Mouse (Mus musculus): ENCODE measurements around the gene Dclre1a. TPM values are rescaled to one million over a fixed set of nuclear protein-coding genes. Genes with fewer than 3 reads are reported as not detected.
"Not testable (repeated sequence)": the region's sequence is repeated elsewhere in the genome, so short reads cannot be mapped to it uniquely, and the experiment has no call there.

Gene Dclre1a
- polyA plus RNA-seq, 1 experiment: 8.4 TPM

DNA sequence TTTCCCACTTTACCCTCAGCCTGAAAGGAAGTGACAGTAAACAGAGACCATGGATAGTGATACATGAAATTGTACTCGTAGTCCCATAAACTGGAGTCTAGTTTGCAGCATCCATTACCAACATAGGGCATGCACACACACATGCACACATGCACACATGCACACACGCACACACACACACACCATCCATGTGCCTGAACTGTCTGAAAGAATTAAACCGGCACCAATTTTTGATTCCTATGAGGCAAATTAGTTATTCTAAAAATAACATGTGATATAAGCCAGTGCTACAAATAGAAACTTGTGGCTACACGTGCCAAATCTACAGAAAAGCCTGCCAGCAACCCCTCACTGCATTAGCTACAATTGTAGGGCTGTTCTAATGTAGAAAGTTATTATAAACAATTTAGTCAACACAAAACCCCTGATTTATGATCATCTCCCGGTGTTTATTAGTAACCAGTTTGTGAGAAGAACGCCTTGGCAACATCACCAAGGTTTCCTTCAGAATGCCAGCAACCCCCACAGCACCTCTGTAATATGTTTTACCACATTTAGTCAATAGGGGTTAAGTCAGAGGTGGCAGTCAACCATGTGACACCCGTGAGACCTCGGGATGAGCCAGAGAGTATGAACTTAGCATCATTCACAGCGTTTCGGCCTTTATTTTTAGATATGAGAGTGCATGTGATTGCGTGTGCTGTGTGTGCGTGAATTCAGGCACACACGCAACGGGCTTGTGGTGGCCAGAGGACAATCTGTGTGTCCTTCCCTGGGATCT is 14.5 kb downstream of the Dclre1a start:
- 0 out of 2 replicates have a peak, but pooled peaks cover 2% of the 10 kb centered on the region for H3K4me1 ChIP-seq (ENCODE audit: control insufficient read depth, insufficient read depth, low read length)
- no peak overlapping the region for H3K4me3 ChIP-seq (replicated peaks; ENCODE audit: insufficient read depth, low read depth, low read length)
- no peaks in the 10 kb centered on the region for H3K27me3 ChIP-seq (ENCODE audit: control insufficient read depth, insufficient read depth, low read length)
- WGBS: 74% methylated on average over 14 of the region's 14 CpGs
- no peak for DNase-seq
- no peak overlapping the region for H3K27ac ChIP-seq (ENCODE audit: insufficient read depth, low read length)
- TF ChIP-seq POLR2A (IDR thresholded peaks at IDR 0.05; ENCODE audit: borderline replicate concordance, insufficient read depth, low read length) (no peak), CTCF (IDR thresholded peaks at IDR 0.05; ENCODE audit: borderline replicate concordance, insufficient read depth, low read depth, low read length) (no peak)

DNA sequence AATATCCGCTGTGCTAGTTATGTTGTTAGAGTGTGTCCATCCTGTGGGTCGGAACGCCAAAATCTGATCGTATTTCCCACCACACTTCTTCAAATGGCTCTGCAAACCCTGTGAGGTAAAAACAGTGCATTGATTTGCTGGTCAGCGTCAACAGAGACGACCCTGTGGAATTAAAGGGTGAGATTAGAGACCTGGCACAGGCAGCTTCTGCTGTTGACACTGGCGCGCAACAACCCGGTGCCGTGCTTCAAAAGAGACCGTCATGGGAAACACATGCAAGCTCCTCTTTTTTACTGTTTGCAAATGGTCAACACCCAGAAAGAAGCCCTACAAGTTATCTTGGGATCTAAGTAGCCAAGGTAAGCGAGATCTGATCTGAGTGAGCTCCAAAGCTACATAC is 16.8 kb downstream of the Dclre1a start:
- DNase-seq: no peak
- Histone ChIP-seq H3K27ac (ENCODE audit: insufficient read depth, low read length) (no peak overlapping the region), H3K27me3 (ENCODE audit: control insufficient read depth, insufficient read depth, low read length) (no peaks in the 10 kb centered on the region), H3K4me1 (ENCODE audit: control insufficient read depth, insufficient read depth, low read length) (0 out of 2 replicates have a peak, but pooled peaks cover 2% of the 10 kb centered on the region), H3K4me3 (replicated peaks; ENCODE audit: insufficient read depth, low read depth, low read length) (no peak overlapping the region)
- TF ChIP-seq POLR2A (IDR thresholded peaks at IDR 0.05; ENCODE audit: borderline replicate concordance, insufficient read depth, low read length) (no peak), CTCF (IDR thresholded peaks at IDR 0.05; ENCODE audit: borderline replicate concordance, insufficient read depth, low read depth, low read length) (no peak)
- 92% methylated on average over 12 of the region's 12 CpGs for WGBS

DNA sequence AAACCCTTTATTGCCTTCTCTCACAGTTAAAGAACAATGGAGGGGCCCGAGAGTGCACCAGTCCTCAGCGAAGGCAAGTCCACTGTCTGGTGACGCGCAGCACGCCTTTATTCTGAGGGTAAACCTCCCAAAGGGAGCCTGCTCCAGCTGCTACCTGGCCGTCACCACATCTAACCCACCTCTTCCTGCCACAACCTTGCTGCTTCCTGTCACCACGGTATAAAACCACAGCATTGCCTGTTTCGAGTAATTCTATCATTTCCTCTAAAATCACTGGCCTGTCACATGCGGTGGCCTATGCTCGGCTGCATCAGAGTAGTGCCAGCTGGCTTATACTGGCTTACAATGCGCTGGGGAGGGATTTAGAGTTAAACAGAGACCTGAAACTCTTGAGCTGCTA is 17.5 kb downstream of the Dclre1a start:
- H3K4me1 ChIP-seq (ENCODE audit: control insufficient read depth, insufficient read depth, low read length); H3K27me3 ChIP-seq (ENCODE audit: control insufficient read depth, insufficient read depth, low read length); H3K27ac ChIP-seq (ENCODE audit: insufficient read depth, low read length); DNase-seq; H3K4me3 ChIP-seq (replicated peaks; ENCODE audit: insufficient read depth, low read depth, low read length): not testable (repeated sequence)
- no CpG with 5 or more reads among the region's 11 CpGs for WGBS

GRCm38 (mm10) chr19:56519408-56519807 is 28.6 kb downstream of the Dclre1a start:
- no CpG with 5 or more reads among the region's 7 CpGs for WGBS
- DNase-seq: not testable (repeated sequence)

GRCm38 (mm10) chr19:56513527-56513926 is 34.5 kb downstream of the Dclre1a start:
- WGBS: no CpG with 5 or more reads among the region's 2 CpGs
- not testable (repeated sequence) for H3K4me3 ChIP-seq (replicated peaks; ENCODE audit: insufficient read depth, low read depth, low read length); DNase-seq; H3K4me1 ChIP-seq (ENCODE audit: control insufficient read depth, insufficient read depth, low read length); H3K27ac ChIP-seq (ENCODE audit: insufficient read depth, low read length); H3K27me3 ChIP-seq (ENCODE audit: control insufficient read depth, insufficient read depth, low read length)

More at GRCm38 (mm10) chr19:56519408-56519807, 28.6 kb downstream of the Dclre1a start:
- not testable (repeated sequence) for H3K4me1 ChIP-seq (ENCODE audit: control insufficient read depth, insufficient read depth, low read length); H3K4me3 ChIP-seq (replicated peaks; ENCODE audit: insufficient read depth, low read depth, low read length); H3K27me3 ChIP-seq (ENCODE audit: control insufficient read depth, insufficient read depth, low read length); H3K27ac ChIP-seq (ENCODE audit: insufficient read depth, low read length)

DNA sequence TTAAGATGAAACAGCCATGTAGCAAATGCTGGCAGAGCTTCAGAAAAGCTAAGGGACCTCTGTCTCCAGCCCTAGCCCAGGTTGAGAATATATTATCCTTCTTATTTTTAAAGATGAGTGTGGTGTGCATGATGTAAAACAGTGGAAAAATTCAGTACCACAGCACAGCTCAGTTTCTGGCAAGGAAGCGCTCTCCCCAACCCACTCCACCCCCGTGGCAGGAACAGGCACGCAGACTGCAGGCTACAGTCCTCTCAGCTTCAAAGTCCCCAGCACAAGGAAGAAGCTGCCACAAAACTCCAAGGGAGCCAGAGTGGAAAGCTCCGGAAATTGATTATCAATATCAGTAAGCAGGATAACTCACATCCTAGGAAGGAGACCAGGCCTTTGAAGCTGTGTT is 36.8 kb downstream of the Dclre1a start:
- H3K4me1 ChIP-seq (ENCODE audit: control insufficient read depth, insufficient read depth, low read length); H3K27ac ChIP-seq (ENCODE audit: insufficient read depth, low read length); H3K4me3 ChIP-seq (replicated peaks; ENCODE audit: insufficient read depth, low read depth, low read length); H3K27me3 ChIP-seq (ENCODE audit: control insufficient read depth, insufficient read depth, low read length); DNase-seq: not testable (repeated sequence)
- WGBS: no CpG with 5 or more reads among the region's 4 CpGs

DNA sequence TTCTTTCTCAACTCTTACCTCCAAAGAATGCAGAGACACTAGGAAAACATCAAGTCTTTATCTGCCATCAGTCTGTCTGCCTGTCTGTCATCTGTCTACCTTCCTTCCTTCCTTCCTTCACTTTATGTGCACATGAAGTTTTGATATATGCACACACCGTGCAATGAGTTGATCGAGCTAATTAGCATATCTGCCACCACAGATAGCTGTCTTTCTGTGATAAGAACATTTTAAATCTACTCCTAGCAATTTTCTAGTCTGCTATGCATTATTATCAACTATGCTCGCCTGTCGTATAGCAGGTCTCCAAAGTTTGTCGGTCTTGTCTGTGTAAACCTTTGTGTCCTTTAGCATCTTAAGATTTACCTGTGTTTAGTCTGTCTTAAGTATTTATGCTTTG is 44.5 kb downstream of the Dclre1a start:
- no CpG with 5 or more reads among the region's 5 CpGs for WGBS

DNA sequence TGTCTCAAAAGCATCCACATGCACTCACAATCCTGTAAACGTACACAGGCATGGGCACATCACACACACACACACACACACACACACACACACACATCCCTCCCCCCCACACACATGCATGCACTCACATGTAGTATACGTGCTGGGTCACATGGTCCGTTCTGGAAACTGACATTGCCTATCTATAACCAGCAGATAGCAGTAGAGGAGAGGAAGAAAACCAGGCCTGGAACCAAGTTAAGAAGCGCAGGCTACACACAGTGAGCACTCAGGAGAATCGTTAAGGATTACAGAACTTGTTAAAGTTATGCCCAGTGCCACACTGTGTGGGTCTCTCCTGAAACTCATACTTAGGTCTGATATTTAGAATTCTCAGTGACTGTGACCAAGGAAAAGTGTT is 45.0 kb downstream of the Dclre1a start:
- no CpG with 5 or more reads among the region's 5 CpGs for WGBS
- H3K4me3 ChIP-seq (replicated peaks; ENCODE audit: insufficient read depth, low read depth, low read length); DNase-seq; H3K27me3 ChIP-seq (ENCODE audit: control insufficient read depth, insufficient read depth, low read length); H3K4me1 ChIP-seq (ENCODE audit: control insufficient read depth, insufficient read depth, low read length); H3K27ac ChIP-seq (ENCODE audit: insufficient read depth, low read length): not testable (repeated sequence)

More for the DNA sequence above, 44.5 kb downstream of the Dclre1a start:
- H3K27ac ChIP-seq (ENCODE audit: insufficient read depth, low read length); DNase-seq; H3K4me3 ChIP-seq (replicated peaks; ENCODE audit: insufficient read depth, low read depth, low read length); H3K27me3 ChIP-seq (ENCODE audit: control insufficient read depth, insufficient read depth, low read length); H3K4me1 ChIP-seq (ENCODE audit: control insufficient read depth, insufficient read depth, low read length): not testable (repeated sequence)

- not testable (repeated sequence) for DNase-seq; H3K27me3 ChIP-seq (ENCODE audit: control insufficient read depth, insufficient read depth, low read length); H3K27ac ChIP-seq (ENCODE audit: insufficient read depth, low read length); H3K4me3 ChIP-seq (replicated peaks; ENCODE audit: insufficient read depth, low read depth, low read length); H3K4me1 ChIP-seq (ENCODE audit: control insufficient read depth, insufficient read depth, low read length)
- WGBS: no CpG with 5 or more reads among the region's 2 CpGs
These were observed 53.9 kb downstream of the Dclre1a start for GRCm38 (mm10) chr19:56494157-56494556.

Measured in cerebellum, adult 2 months (tissue).